31 mouse cellular contexts compared by ENCODE assay signal in the genomic region with DNA sequence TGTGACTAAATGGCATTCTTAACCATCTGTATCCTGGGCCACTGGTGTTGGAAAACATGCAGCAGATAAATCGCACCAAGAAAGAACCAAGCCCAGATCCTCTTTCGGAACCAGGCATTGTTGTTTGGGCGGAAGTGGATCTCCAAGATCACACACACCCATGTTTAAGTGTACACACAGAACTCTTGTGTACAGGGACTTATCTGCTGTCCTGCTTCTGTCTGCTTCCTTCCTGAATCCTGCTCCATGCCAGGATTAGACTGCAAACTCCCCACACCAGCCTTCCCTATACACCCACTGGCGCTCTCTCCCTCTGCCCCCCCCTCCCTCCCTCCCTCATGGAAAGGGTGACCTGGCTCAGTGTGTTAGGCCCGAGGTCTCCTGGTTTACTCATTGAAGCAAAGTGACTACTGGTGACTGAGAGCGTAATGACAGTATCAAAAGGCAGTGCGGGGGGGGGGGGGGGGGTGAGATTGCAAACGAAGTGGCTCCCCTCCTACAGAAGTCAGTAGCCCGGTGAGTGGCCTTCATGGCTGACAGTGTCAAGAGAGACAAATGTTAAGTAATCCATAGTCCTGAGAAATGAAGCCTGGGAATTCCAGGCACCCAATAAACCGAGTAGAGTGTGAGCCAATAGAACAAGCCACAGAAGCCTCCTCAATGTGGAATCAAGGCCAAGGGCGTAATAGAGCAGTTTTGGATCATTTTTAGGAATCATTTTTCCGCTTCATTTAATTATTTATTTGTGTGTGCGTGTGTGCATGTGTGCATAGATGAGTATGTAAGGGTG. TPM values are rescaled to one million over a fixed set of nuclear protein-coding genes. Genes with fewer than 3 reads are reported as not detected.
DNase-seq lines count a peak whose midpoint lies in the region; ATAC-seq and TF ChIP-seq lines count a peak whose summit lies in the region.
"Had no signal": no experiment of that assay in that cellular context is flagged by ENCODE, and none has a peak within 500 bp of the region (broad histone marks: within the 10 kb centered on the region; RNA-seq: fewer than 3 reads in every experiment).

No protein-coding gene starts in this region.

- no peak overlapping the region for H3K4me2 ChIP-seq in heart, embryonic 12.5 days
- H3K4me2 ChIP-seq in midbrain, embryonic 11.5 days, result no peak overlapping the region
- no peak overlapping the region; the same call in 1 of the 2 replicates for H3K4me2 ChIP-seq in midbrain, embryonic 16.5 days (ENCODE audit: low read length)
- H3K4me2 ChIP-seq: embryonic facial prominence, embryonic 13.5 days; forebrain, embryonic 12.5 days; limb, embryonic 12.5 days; liver, embryonic 12.5 days; lung, embryonic 15.5 days had no signal

- no peak for TF ChIP-seq EP300 in heart, adult 2 months (IDR thresholded peaks at IDR 0.05; ENCODE audit: insufficient read depth, low read depth, low read length)

- peaks cover 5% of the 10 kb centered on the region; the same call in 1 of the 2 replicates for H3K4me1 ChIP-seq in heart, adult 2 months (ENCODE audit: control insufficient read depth, insufficient read depth, low read length)
- H3K4me1 ChIP-seq in heart, embryonic 12.5 days (replicated peaks), result peaks cover 13% of the 10 kb centered on the region
- H3K4me1 ChIP-seq in midbrain, embryonic 11.5 days (ENCODE audit: control insufficient read depth, insufficient read depth, low read length), result peaks cover 5% of the 10 kb centered on the region; the same call in 1 of the 2 replicates
- H3K4me1 ChIP-seq in midbrain, embryonic 16.5 days (ENCODE audit: control insufficient read depth, insufficient read depth, low read length), result peaks cover 39% of the 10 kb centered on the region
- H3K4me1 ChIP-seq: liver, embryonic 12.5 days had no signal

- DNase-seq in adrenal gland, adult 2 months, result peak; percentile 29
- no peak for DNase-seq in adrenal gland, adult 18-20 months (ENCODE audit: low spot score in 2 of 2)
- DNase-seq in heart, adult 2 months, result no peak
- DNase-seq in layer of hippocampus, adult 2 months (ENCODE audit: low spot score in 2 of 2), result no peak
- DNase-seq in layer of hippocampus, adult 11-12 months (ENCODE audit: low spot score), result no peak
- peak; percentile 56 for DNase-seq in midbrain, embryonic 11.5 days (ENCODE audit: low spot score, missing footprints)
- DNase-seq: embryo, embryonic 11 days; midbrain, embryonic 14.5 days; thymus, postnatal 14 days had no signal

- no peak for TF ChIP-seq POLR2A in heart, adult 2 months (IDR thresholded peaks at IDR 0.05; ENCODE audit: insufficient read depth, low read depth, low read length)

- intact Hi-C loops in heart, adult 2 months (cut with DNase I), result loop anchor here (10.0 kb wide), 1 partner anchor 197 kb away; no protein-coding TSS in a partner anchor

- peak overlapping the region; percentile 74 for H3K27ac ChIP-seq in heart, adult 2 months
- H3K27ac ChIP-seq in heart, embryonic 12.5 days (ENCODE audit: poor library complexity, severe bottlenecking), result no peak overlapping the region
- H3K27ac ChIP-seq in layer of hippocampus, adult 2 months, result peak overlapping the region; percentile 78; the same call in 1 of the 2 replicates
- no peak overlapping the region for H3K27ac ChIP-seq in midbrain, embryonic 11.5 days (ENCODE audit: low read depth, low read length)
- no peak overlapping the region for H3K27ac ChIP-seq in midbrain, embryonic 16.5 days (ENCODE audit: low read length)
- H3K27ac ChIP-seq: embryonic facial prominence, embryonic 13.5 days; forebrain, embryonic 12.5 days; kidney, postnatal 0 days; limb, embryonic 12.5 days; liver, embryonic 12.5 days; lung, embryonic 15.5 days; neural tube, embryonic 13.5 days had no signal

- TF ChIP-seq CTCF in heart, adult 2 months (IDR thresholded peaks at IDR 0.05), result no peak
- TF ChIP-seq CTCF in layer of hippocampus, adult 2 months (conservative IDR thresholded peaks at IDR 0.05), result no peak

- no peak overlapping the region for H3K9ac ChIP-seq in heart, adult 2 months (ENCODE audit: low read depth, low read length)
- no peak overlapping the region for H3K9ac ChIP-seq in heart, embryonic 12.5 days
- H3K9ac ChIP-seq in midbrain, embryonic 11.5 days (ENCODE audit: low read length), result no peak overlapping the region
- no peak overlapping the region for H3K9ac ChIP-seq in midbrain, embryonic 16.5 days (ENCODE audit: low read depth, low read length)
- H3K9ac ChIP-seq: embryonic facial prominence, embryonic 13.5 days; forebrain, embryonic 12.5 days; limb, embryonic 12.5 days; liver, embryonic 12.5 days; lung, embryonic 15.5 days; neural tube, embryonic 13.5 days had no signal

- no peaks in the 10 kb centered on the region for H3K9me3 ChIP-seq in heart, embryonic 12.5 days (replicated peaks)
- no peaks in the 10 kb centered on the region for H3K9me3 ChIP-seq in midbrain, embryonic 11.5 days (ENCODE audit: control insufficient read depth, low read length)
- H3K9me3 ChIP-seq in midbrain, embryonic 16.5 days (replicated peaks; ENCODE audit: control insufficient read depth, low read length, poor library complexity, severe bottlenecking), result no peaks in the 10 kb centered on the region
- H3K9me3 ChIP-seq: embryonic facial prominence, embryonic 13.5 days; forebrain, embryonic 12.5 days; limb, embryonic 12.5 days; liver, embryonic 12.5 days; lung, embryonic 15.5 days; megakaryocyte, embryonic 14.5 days; neural tube, embryonic 13.5 days had no signal

- WGBS in heart, adult 2 months, result 34% methylated on average over 13 of the region's 13 CpGs
- 52% methylated on average over 13 of the region's 13 CpGs for WGBS in heart, embryonic 12.5 days
- 70% methylated on average over 13 of the region's 13 CpGs for WGBS in midbrain, embryonic 11.5 days
- 68% methylated on average over 13 of the region's 13 CpGs for whole genome bisulfite sequencing in midbrain, embryonic 16.5 days

- ATAC-seq in heart, embryonic 12.5 days (ENCODE audit: insufficient number of reproducible peaks, low FRiP score), result no peak
- no peak for ATAC-seq in midbrain, embryonic 11.5 days (ENCODE audit: low FRiP score)
- no peak for ATAC-seq in midbrain, embryonic 16.5 days
- ATAC-seq: intestine, postnatal 0 days; liver, embryonic 12.5 days had no signal

- H3K27me3 ChIP-seq in heart, adult 2 months (ENCODE audit: control insufficient read depth, insufficient read depth, low read length), result no peaks in the 10 kb centered on the region
- H3K27me3 ChIP-seq in heart, embryonic 12.5 days (replicated peaks), result peaks cover 44% of the 10 kb centered on the region
- peaks cover 31% of the 10 kb centered on the region for H3K27me3 ChIP-seq in midbrain, embryonic 11.5 days (ENCODE audit: control insufficient read depth, insufficient read depth, low read length)
- no peaks in the 10 kb centered on the region for H3K27me3 ChIP-seq in midbrain, embryonic 16.5 days (ENCODE audit: control insufficient read depth, insufficient read depth, low read depth, low read length)

- no peak overlapping the region for H3K4me3 ChIP-seq in heart, adult 2 months
- no peak overlapping the region for H3K4me3 ChIP-seq in heart, embryonic 12.5 days
- H3K4me3 ChIP-seq in layer of hippocampus, adult 2 months, result no peak overlapping the region
- no peak overlapping the region for H3K4me3 ChIP-seq in midbrain, embryonic 11.5 days (ENCODE audit: low read depth, low read length)
- no peak overlapping the region for H3K4me3 ChIP-seq in midbrain, embryonic 16.5 days (ENCODE audit: low read depth, low read length)
- H3K4me3 ChIP-seq: embryonic facial prominence, embryonic 13.5 days; erythroblast, embryonic 14.5 days; forebrain, embryonic 12.5 days; limb, embryonic 12.5 days; liver, embryonic 12.5 days; lung, embryonic 15.5 days; megakaryocyte, embryonic 14.5 days; neural tube, embryonic 13.5 days had no signal

- H3K36me3 ChIP-seq in heart, adult 2 months (ENCODE audit: control insufficient read depth, insufficient read depth, low read length), result no peaks in the 10 kb centered on the region
- H3K36me3 ChIP-seq in heart, embryonic 12.5 days, result no peaks in the 10 kb centered on the region
- no peaks in the 10 kb centered on the region for H3K36me3 ChIP-seq in midbrain, embryonic 11.5 days (ENCODE audit: control insufficient read depth, insufficient read depth, low read length)
- no peaks in the 10 kb centered on the region for H3K36me3 ChIP-seq in midbrain, embryonic 16.5 days (ENCODE audit: control insufficient read depth, insufficient read depth, low read length)
- H3K36me3 ChIP-seq: embryonic facial prominence, embryonic 13.5 days; forebrain, embryonic 12.5 days; limb, embryonic 12.5 days; liver, embryonic 12.5 days; lung, embryonic 15.5 days; neural tube, embryonic 13.5 days had no signal

- H3K79me2 ChIP-seq in heart, adult 2 months (replicated peaks; ENCODE audit: control insufficient read depth, insufficient read depth, low read length), result peaks cover 2% of the 10 kb centered on the region; the same call in 1 of the 2 replicates

RNA-seq across cellular contexts. Expression of gene Mapt, which starts 7.0 kb away (rescaled TPM):
- total RNA-seq in adrenal gland, adult 2 months (2021), result 100 to 1,000 TPM in 1 of 2 experiments, 10 to 100 TPM in 1; 95.3 to 270 TPM
- polyA plus RNA-seq in adrenal gland, adult 2 months (2012; rRNA removed), result 38.0 and 59.1 TPM in 2 replicates
- 100 to 1,000 TPM; 128 to 208 TPM for total RNA-seq in adrenal gland, adult 18-20 months (2021)
- total RNA-seq in heart, adult 2 months (2021), result 10 to 100 TPM; 77.9 to 91.6 TPM
- polyA plus RNA-seq in heart, adult 2 months (2012; rRNA removed), result 30.1 and 40.7 TPM in 2 replicates
- 0.41 and 0.98 TPM in 2 replicates for polyA plus RNA-seq in heart, embryonic 12.5 days (2016; fragmentation: Nextera tagmentation; extraction: Ambion mirVana)
- total RNA-seq in layer of hippocampus, adult 2 months (2021), result 100 to 1,000 TPM; 312 to 318 TPM
- polyA plus RNA-seq in midbrain, embryonic 11.5 days (2014; fragmentation: Nextera tagmentation; extraction: Ambion mirVana), result 70.9 and 71.6 TPM in 2 replicates
- polyA plus RNA-seq in midbrain, embryonic 16.5 days (2015; fragmentation: Nextera tagmentation; extraction: Ambion mirVana), result 1,213 and 1,264 TPM in 2 replicates
- total RNA-seq: granulocyte monocyte progenitor cell, adult 5-6 weeks had no signal
- polyA plus RNA-seq: erythroblast, embryonic 14.5 days had no signal

RNA-seq across cellular contexts. Expression of gene Sppl2c, which starts 52.0 kb away (rescaled TPM):
- not detected for total RNA-seq in adrenal gland, adult 2 months (2021)
- not detected in 2 replicates for polyA plus RNA-seq in adrenal gland, adult 2 months (2012; rRNA removed)
- not detected for total RNA-seq in adrenal gland, adult 18-20 months (2021)
- total RNA-seq in heart, adult 2 months (2021), result not detected
- polyA plus RNA-seq in heart, adult 2 months (2012; rRNA removed), result 0.23 and 0.33 TPM in 2 replicates
- polyA plus RNA-seq in heart, embryonic 12.5 days (2016; fragmentation: Nextera tagmentation; extraction: Ambion mirVana), result not detected in 2 replicates
- total RNA-seq in layer of hippocampus, adult 2 months (2021), result not detected
- polyA plus RNA-seq in midbrain, embryonic 11.5 days (2014; fragmentation: Nextera tagmentation; extraction: Ambion mirVana), result not detected in 2 replicates
- polyA plus RNA-seq in midbrain, embryonic 16.5 days (2015; fragmentation: Nextera tagmentation; extraction: Ambion mirVana), result not detected in 2 replicates
- total RNA-seq: adrenal gland, postnatal 4 days; gastrocnemius, adult 8-10 months; granulocyte monocyte progenitor cell, adult 5-6 weeks; heart, postnatal 4 days; layer of hippocampus, adult 18-20 months; layer of hippocampus, postnatal 25 days; left cerebral cortex, postnatal 10 days had no signal
- polyA plus RNA-seq: embryonic facial prominence, embryonic 13.5 days; erythroblast, embryonic 14.5 days; forebrain, embryonic 12.5 days; heart, embryonic 14.5 days; intestine, postnatal 0 days; kidney, postnatal 0 days; limb, embryonic 12.5 days; liver, embryonic 12.5 days; lung, embryonic 15.5 days; midbrain, embryonic 14.5 days; neural tube, embryonic 13.5 days; spleen, adult 2 months; stomach, embryonic 14.5 days had no signal

Comparison
In these comparisons a context has a peak if more than half of its experiments do, and no peak if none do; other contexts are left out.
1. DNase-seq: peak in adrenal gland, adult 2 months (single experiment) and midbrain, embryonic 11.5 days (single experiment); none in adrenal gland, adult 18-20 months (0 of 2), heart, adult 2 months (0 of 2), layer of hippocampus, adult 2 months (0 of 2) and layer of hippocampus, adult 11-12 months (single experiment).
2. H3K27ac ChIP-seq: peak in heart, adult 2 months (single experiment) and layer of hippocampus, adult 2 months (single experiment); none in heart, embryonic 12.5 days (single experiment), midbrain, embryonic 11.5 days (single experiment) and midbrain, embryonic 16.5 days (single experiment).
3. RNA of gene Mapt, which starts 7.0 kb away (polyA plus RNA-seq): 1,213 to 1,264 TPM in midbrain, embryonic 16.5 days; 70.9 to 71.6 TPM in midbrain, embryonic 11.5 days, 38.0 to 59.1 TPM in adrenal gland, adult 2 months, 30.1 to 40.7 TPM in heart, adult 2 months and 0.41 to 0.98 TPM in heart, embryonic 12.5 days; every median in the first group is over 10 times any median in the second.